Mouse (Mus musculus) c-Kit-positive CD71-positive TER-119-negative erythroid progenitor cells, embryonic 14.5 days (primary cell): Measurements from ENCODE around the gene Lypd1.

Experiments
- DNase-seq: peaks from one replicate; pipeline ENCODE4 v3.0.0-alpha.2; 2013; ENCODE audit warnings: low read depth

Gene Lypd1

GRCm38 (mm10) chr1:125912601-125913600 lies at the start of gene Lypd1:
Lypd1 (minus strand) TSS chr1:125913101.
- no peak for DNase-seq

DNA sequence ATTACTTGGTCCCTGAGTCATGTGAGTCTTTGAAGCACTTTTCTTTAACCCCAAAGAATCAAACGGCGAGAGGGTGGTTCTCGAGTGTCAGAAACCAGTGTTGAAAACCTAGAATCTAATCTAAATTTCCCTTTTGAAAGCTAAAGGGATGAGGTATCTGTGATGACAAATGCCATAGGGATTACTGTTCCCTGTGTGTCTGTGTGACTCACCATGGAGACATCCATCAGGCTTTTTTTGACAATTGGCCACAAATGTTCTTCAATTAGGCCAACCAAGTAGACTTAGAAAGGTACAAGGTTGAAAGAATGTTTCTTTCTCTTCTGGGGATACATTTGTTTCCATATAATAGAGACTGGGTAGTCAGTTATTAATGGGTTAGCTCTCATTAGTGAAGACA lies 38.1 kb upstream of the Lypd1 start:
- no peak for DNase-seq

DNA sequence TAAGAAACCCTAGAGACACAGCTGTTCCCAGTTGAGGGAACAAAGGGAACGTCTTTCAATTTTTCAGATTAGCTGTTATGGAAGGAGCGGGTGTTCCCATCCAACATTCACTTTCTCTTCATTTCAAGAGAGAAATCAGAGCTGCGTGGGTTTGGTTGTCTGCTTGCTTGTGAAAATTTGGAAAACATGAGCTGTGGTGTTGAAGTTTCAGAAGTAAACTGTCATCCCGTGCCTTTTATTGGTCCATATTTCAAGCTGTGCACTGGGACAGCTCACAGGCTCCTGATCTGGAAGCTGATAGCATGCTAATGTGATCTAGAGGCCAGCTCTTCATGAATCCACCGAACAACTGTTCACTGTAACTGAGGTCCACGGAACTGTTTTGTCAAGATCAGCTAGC lies 36.2 kb upstream of the Lypd1 start:
- no peak for DNase-seq

GRCm38 (mm10) chr1:125945136-125945535 lies 32.2 kb upstream of the Lypd1 start:
- DNase-seq = no peak

- DNase-seq = no peak
Observed at GRCm38 (mm10) chr1:125943305-125943704, 30.4 kb upstream of the Lypd1 start.

- DNase-seq = no peak
Observed at GRCm38 (mm10) chr1:125925486-125925885, 12.6 kb upstream of the Lypd1 start.

DNA sequence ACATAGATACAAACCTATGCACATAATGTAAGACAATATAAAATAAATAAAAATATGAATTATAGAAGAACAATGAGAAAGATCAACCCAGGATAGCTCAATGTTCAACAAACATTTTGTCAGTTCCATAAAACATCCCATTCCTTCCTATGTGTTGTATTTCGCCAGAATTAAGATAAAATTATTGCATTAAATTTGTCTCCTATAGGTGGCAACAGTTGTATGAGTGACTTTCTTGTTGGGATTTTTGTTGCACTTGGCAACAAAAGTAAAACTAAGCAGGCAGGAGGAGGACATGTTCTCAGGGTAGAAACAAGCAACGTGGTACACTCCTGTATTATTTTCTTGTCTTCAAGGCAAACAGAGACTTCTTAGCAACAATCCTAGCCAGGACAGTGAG lies 10.2 kb upstream of the Lypd1 start:
- no peak for DNase-seq

- DNase-seq = no peak
Observed at GRCm38 (mm10) chr1:125920696-125921095, 7.8 kb upstream of the Lypd1 start.

GRCm38 (mm10) chr1:125911901-125912445 lies 928 bp downstream of the Lypd1 start:
- no peak for DNase-seq

GRCm38 (mm10) chr1:125911337-125911900 lies 1.5 kb downstream of the Lypd1 start:
- DNase-seq = no peak

GRCm38 (mm10) chr1:125910871-125911265 lies 2.0 kb downstream of the Lypd1 start:
- no peak for DNase-seq

DNA sequence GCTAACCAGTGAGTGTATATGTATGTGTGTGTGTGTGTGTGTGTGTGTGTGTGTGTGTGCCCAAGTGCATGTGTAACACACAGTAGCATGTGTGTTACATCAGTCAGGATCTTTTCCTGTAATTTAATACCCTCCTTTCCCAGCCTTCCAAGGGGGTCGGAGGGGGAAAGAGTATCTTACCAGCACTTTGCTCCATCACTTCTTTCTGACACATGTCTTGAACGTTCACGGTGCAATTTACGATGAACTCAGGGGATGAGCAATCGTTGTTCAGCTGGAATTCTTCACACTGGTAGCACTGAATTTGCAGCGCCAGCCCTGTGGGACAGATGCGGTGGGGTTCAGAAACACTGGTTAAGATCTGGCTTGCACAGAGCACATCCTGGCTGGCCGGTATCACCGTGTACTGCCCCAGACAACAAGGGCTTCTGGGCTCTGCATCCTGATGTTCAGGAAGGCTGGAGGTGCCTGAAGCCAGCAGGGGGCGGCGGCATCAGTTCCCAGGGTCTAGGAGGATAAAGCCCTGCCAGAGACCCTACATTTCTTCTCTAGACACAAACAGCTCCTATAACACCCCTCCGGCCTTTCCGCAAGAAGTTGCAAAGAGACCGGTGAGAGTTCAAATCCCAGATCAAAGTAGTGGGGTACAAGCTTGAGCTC lies 2.6 kb downstream of the Lypd1 start:
- no peak for DNase-seq

GRCm38 (mm10) chr1:125893158-125893557 lies 19.7 kb downstream of the Lypd1 start:
- DNase-seq = no peak

DNA sequence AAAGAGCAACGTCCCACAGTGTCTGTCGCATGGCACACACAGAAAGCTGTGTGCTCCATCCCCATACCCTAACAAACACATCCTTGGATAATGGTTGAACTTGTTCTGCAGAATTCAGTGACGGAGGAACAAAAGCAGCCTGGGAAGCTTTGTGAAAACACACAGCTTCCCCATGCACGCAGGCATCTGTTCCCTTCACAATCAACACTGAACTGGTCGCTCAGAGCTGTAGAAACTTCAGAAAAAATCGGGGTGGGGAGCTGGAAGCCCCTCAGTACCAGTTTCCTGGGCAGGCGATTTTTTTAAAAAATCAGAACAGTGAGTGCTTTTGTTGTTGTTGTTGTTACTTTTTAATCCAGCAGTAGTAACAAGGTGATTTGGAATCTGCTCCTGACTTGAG lies 42.8 kb downstream of the Lypd1 start:
- DNase-seq = no peak

DNA sequence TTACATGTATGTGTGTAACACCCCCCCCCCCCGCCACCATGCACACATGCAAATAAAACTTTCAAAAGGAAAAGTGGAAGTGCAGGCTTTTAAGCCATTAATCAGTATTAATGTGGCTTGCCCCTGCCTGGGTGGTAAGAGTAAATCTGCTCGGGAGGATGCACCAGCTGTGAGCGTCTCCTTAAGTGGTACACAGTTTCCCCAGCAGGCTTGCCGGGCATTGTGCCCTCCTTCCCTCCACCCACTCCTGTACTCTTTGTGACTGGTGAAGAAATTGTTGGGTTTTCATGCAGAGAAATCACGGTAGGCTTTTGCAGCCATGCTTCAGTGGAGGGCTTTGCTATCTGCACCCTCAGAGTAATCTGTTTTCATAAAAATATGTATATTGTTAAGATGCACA lies 54.3 kb downstream of the Lypd1 start:
- DNase-seq = no peak

GRCm38 (mm10) chr1:125854646-125855045 lies 58.3 kb downstream of the Lypd1 start:
- no peak for DNase-seq

- DNase-seq = no peak
Observed at GRCm38 (mm10) chr1:125839746-125840392, 73.0 kb downstream of the Lypd1 start.

DNA sequence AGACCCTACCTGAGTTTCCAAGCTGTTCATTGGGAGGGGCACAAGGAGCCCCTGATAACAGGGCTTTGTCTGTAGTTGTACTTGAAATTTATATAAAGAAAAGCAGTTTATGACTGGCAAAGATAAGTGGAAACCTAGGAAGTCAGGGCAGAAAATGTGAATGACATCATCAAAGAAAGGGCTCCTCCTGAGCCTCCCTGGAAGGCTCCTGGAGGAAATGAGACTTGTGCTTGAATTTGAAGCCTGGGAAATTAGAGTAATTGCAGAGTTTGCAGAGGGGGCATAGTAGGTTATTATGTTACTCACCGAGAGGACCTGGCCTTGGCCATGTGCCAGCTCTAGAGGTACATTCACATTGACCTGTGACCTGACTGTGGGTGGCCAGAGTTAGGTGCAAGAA lies 75.4 kb downstream of the Lypd1 start:
- no peak for DNase-seq

DNA sequence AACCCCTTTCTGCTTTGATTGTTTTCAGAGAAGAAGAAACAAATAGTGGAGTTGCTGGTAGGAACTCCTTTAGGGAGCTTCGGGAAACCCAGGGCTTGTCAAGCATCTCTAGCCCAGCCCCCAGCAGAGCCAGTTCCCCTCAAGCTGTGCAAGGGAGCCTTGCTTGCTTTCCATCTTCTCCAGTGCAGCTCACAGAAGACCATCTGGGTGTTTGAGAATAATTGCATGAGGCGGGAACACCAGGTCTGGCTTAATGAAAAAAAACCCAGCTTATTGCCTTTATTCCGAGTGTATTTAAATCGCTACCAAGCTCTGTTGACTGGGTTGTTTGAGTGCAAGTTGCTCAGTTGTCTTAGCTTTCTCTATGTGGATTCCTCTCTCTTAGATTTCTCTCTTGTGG lies 89.3 kb downstream of the Lypd1 start:
- DNase-seq = no peak

DNA sequence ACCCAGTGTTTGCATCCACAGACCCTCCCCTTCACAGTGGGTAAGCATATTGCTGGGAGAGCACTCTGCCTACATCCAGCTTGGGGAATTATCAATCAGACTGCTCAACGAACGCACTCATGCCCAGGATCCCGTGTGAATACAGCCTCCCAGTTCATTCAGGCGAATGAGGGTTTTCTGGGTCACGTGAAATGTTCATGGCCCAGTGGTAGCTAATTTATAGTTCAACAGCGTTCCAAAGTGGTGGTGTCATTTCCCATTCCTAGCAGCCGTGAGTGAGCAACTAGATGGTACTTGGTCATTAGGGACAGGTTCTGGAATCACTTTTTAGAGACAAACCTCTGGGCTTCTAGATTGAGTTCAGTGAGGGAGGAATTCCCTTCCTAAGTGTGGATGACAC lies 91.8 kb downstream of the Lypd1 start:
- no peak for DNase-seq
